Mouse (Mus musculus) megakaryocyte progenitor cell, adult 5-6 weeks (primary cell): ENCODE results near the gene Tmprss9. TPM values are rescaled to one million over a fixed set of nuclear protein-coding genes. Genes with fewer than 3 reads are reported as not detected.
A peak's percentile ranks its signal among the peaks of the same experiment; 100 is the strongest.
"Not testable (repeated sequence)": the region's sequence is repeated elsewhere in the genome, so short reads cannot be mapped to it uniquely, and the experiment has no call there.

ENCODE experiments used
- ATAC-seq: replicated peaks from 2 replicates; pipeline ENCODE4 v1.8.0; 2016; ENCODE audit warnings: mild to moderate bottlenecking, moderate TSS enrichment, inconsistent platforms; ENCODE audit not compliant: poor library complexity
- total RNA-seq, 2 experiments: library from RNA; stranded (forward) in 1 of 2; stranded (reverse) in 1 of 2; fragments of 157-497, 149-512 nt in 1 of 2; fragments of 200-1000 nt in 1 of 2; gene quantifications; 2 replicates each; pipeline versions ENCODE4 v1.2.3 to v1.2.4; 2015 to 2017

Tmprss9 gene
- total RNA-seq (2015) (not detected in 2 replicates), total RNA-seq (2017) (not detected in 2 replicates)

GRCm38 (mm10) chr10:80871581-80871980 is at the start of gene Tmprss9:
Tmprss9 (plus strand) TSS chr10:80871848.
- ATAC-seq, result 0 out of 2 replicates have a peak, but pooled peaks have one; percentile 7

GRCm38 (mm10) chr10:80821991-80822390 is 49.7 kb upstream of the Tmprss9 start:
- no peak for ATAC-seq

- no peak for ATAC-seq
Measured at GRCm38 (mm10) chr10:80822528-80822927, 49.1 kb upstream of the Tmprss9 start.

- no peak for ATAC-seq
Measured at GRCm38 (mm10) chr10:80823316-80823715, 48.3 kb upstream of the Tmprss9 start.

GRCm38 (mm10) chr10:80823847-80824643 is 47.6 kb upstream of the Tmprss9 start:
- no peak for ATAC-seq

- no peak for ATAC-seq
Measured at GRCm38 (mm10) chr10:80824827-80825226, 46.8 kb upstream of the Tmprss9 start.

GRCm38 (mm10) chr10:80826151-80827062 is 45.2 kb upstream of the Tmprss9 start, which contains the start of gene Oaz1:
Oaz1 (plus strand) TSS chr10:80826656.
- peak; percentile 81 for ATAC-seq

- no peak for ATAC-seq
Measured at GRCm38 (mm10) chr10:80827063-80827869, 44.4 kb upstream of the Tmprss9 start.

- no peak for ATAC-seq
Measured at GRCm38 (mm10) chr10:80827870-80828420, 43.7 kb upstream of the Tmprss9 start.

- ATAC-seq, result not testable (repeated sequence)
Measured at GRCm38 (mm10) chr10:80828587-80828986, 43.1 kb upstream of the Tmprss9 start.

GRCm38 (mm10) chr10:80829359-80830278 is 42.0 kb upstream of the Tmprss9 start:
- no peak for ATAC-seq

- peak; percentile 33 for ATAC-seq
Measured at GRCm38 (mm10) chr10:80831136-80831535, 40.5 kb upstream of the Tmprss9 start.

- no peak for ATAC-seq
Measured at GRCm38 (mm10) chr10:80832818-80833217, 38.8 kb upstream of the Tmprss9 start.

GRCm38 (mm10) chr10:80835617-80836016 is 36.0 kb upstream of the Tmprss9 start:
- ATAC-seq, result no peak

- ATAC-seq, result no peak
Measured at GRCm38 (mm10) chr10:80836949-80837379, 34.7 kb upstream of the Tmprss9 start.

- ATAC-seq, result no peak
Measured at GRCm38 (mm10) chr10:80837827-80838226, 33.8 kb upstream of the Tmprss9 start.

- ATAC-seq, result no peak
Measured at GRCm38 (mm10) chr10:80838346-80838912, 33.2 kb upstream of the Tmprss9 start.

GRCm38 (mm10) chr10:80839848-80840247 is 31.8 kb upstream of the Tmprss9 start:
- ATAC-seq, result no peak

- no peak for ATAC-seq
Measured at GRCm38 (mm10) chr10:80841685-80842084, 30.0 kb upstream of the Tmprss9 start.
